ENCODE assay signal across 8 mouse cellular contexts in the genomic region with DNA sequence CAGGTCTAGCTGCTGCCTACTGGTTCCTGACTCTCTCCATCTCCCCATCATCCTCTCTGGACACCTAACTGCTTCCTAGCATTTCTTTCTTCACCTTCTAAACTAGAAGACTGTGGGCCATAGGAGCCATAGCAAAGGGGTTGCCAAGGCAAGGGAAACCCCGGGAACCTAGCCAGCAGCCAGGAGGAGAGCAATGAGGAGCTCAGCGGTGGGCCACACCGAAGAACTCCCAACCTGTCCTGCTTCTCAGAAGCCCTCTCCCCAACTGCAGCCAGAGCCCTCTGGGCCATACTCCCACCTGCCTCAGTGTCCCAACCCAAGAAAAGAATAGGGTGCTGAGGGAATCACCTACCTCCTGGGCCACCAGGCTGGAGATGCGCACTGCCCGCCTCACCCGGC. TPM values are rescaled to one million over a fixed set of nuclear protein-coding genes. Genes with fewer than 3 reads are reported as not detected.
DNase-seq lines count a peak whose midpoint lies in the region; ATAC-seq and TF ChIP-seq lines count a peak whose summit lies in the region.

No protein-coding gene starts in this region.

- ATAC-seq in kidney, embryonic 15.5 days (replicated peaks; ENCODE audit: low FRiP score): no peak
- no peak; the same call in 1 of the 2 replicates for ATAC-seq in embryonic facial prominence, embryonic 12.5 days (ENCODE audit: insufficient number of reproducible peaks, insufficient read depth, low FRiP score, low TSS enrichment)
- ATAC-seq in hindbrain, embryonic 16.5 days: peak; percentile 4; the same call in 1 of the 2 replicates

- no peak for DNase-seq in kidney, postnatal 4 days
- DNase-seq in left cerebral cortex, postnatal 25 days (ENCODE audit: low spot score in 2 of 2): no peak
- no peak for DNase-seq in spleen, postnatal 4 days (ENCODE audit: low spot score in 2 of 2)
- DNase-seq in ovary, postnatal 36 days (ENCODE audit: low spot score): no peak

- peak overlapping the region; percentile 56 for H3K9ac ChIP-seq in kidney, embryonic 15.5 days
- peak overlapping the region; percentile 63 for H3K9ac ChIP-seq in embryonic facial prominence, embryonic 12.5 days
- peak overlapping the region; percentile 60 for H3K9ac ChIP-seq in hindbrain, embryonic 16.5 days (ENCODE audit: low read depth, low read length)

- peak overlapping the region; percentile 41 for H3K4me3 ChIP-seq in kidney, embryonic 15.5 days (replicated peaks)
- H3K4me3 ChIP-seq in embryonic facial prominence, embryonic 12.5 days: peak overlapping the region; percentile 20
- peak overlapping the region; percentile 15 for H3K4me3 ChIP-seq in hindbrain, embryonic 16.5 days (ENCODE audit: low read length)
- no peak overlapping the region for H3K4me3 ChIP-seq in myocyte

- TF ChIP-seq POLR2A in myocyte (IDR thresholded peaks at IDR 0.05; ENCODE audit: insufficient read length, low read depth): no peak

- no peak overlapping the region for H3ac ChIP-seq in myocyte (ENCODE audit: control insufficient read depth, insufficient read length)

- H3K4me2 ChIP-seq in kidney, embryonic 15.5 days: peak overlapping the region; percentile 81
- peak overlapping the region; percentile 60 for H3K4me2 ChIP-seq in embryonic facial prominence, embryonic 12.5 days (replicated peaks)
- peak overlapping the region; percentile 55 for H3K4me2 ChIP-seq in hindbrain, embryonic 16.5 days (ENCODE audit: low read length)
- peak overlapping the region; percentile 62 for H3K4me2 ChIP-seq in myocyte (ENCODE audit: low read depth)

- H3K36me3 ChIP-seq in kidney, embryonic 15.5 days: peaks cover 34% of the 10 kb centered on the region
- no peaks in the 10 kb centered on the region for H3K36me3 ChIP-seq in embryonic facial prominence, embryonic 12.5 days
- peaks cover 25% of the 10 kb centered on the region for H3K36me3 ChIP-seq in hindbrain, embryonic 16.5 days (ENCODE audit: control insufficient read depth, insufficient read depth, low read length)
- no peaks in the 10 kb centered on the region for H3K36me3 ChIP-seq in myocyte (ENCODE audit: control insufficient read depth, insufficient read depth)

- H3K9me3 ChIP-seq in kidney, embryonic 15.5 days (replicated peaks): no peaks in the 10 kb centered on the region
- no peaks in the 10 kb centered on the region for H3K9me3 ChIP-seq in embryonic facial prominence, embryonic 12.5 days
- no peaks in the 10 kb centered on the region for H3K9me3 ChIP-seq in hindbrain, embryonic 16.5 days (ENCODE audit: control insufficient read depth, low read length)

- intact Hi-C loops in left cerebral cortex, postnatal 25 days (cut with DNase I): no loop called here

- H3K27ac ChIP-seq in kidney, embryonic 15.5 days: peak overlapping the region; percentile 77
- 0 out of 2 replicates have a peak overlapping the region, but pooled peaks have one; percentile 32 for H3K27ac ChIP-seq in embryonic facial prominence, embryonic 12.5 days
- peak overlapping the region; percentile 82 for H3K27ac ChIP-seq in hindbrain, embryonic 16.5 days (ENCODE audit: low read depth, low read length)

- H3K4me1 ChIP-seq in kidney, embryonic 15.5 days: peaks cover 35% of the 10 kb centered on the region
- peaks cover 15% of the 10 kb centered on the region for H3K4me1 ChIP-seq in embryonic facial prominence, embryonic 12.5 days
- H3K4me1 ChIP-seq in hindbrain, embryonic 16.5 days (ENCODE audit: control insufficient read depth, insufficient read depth, low read depth, low read length): peaks cover 26% of the 10 kb centered on the region

- H3K79me2 ChIP-seq in myocyte (ENCODE audit: control insufficient read depth, insufficient read depth): no peaks in the 10 kb centered on the region

- WGBS in kidney, embryonic 15.5 days: 64% methylated on average over 6 of the region's 6 CpGs
- 78% methylated on average over 6 of the region's 6 CpGs for whole genome bisulfite sequencing in embryonic facial prominence, embryonic 12.5 days
- WGBS in hindbrain, embryonic 16.5 days: 50% methylated on average over 6 of the region's 6 CpGs

- no peaks in the 10 kb centered on the region for H3K27me3 ChIP-seq in kidney, embryonic 15.5 days
- H3K27me3 ChIP-seq in embryonic facial prominence, embryonic 12.5 days: peaks cover 25% of the 10 kb centered on the region
- no peaks in the 10 kb centered on the region for H3K27me3 ChIP-seq in hindbrain, embryonic 16.5 days (replicated peaks; ENCODE audit: control insufficient read depth, insufficient read depth, low read length)
- H3K27me3 ChIP-seq in myocyte (ENCODE audit: control insufficient read depth, insufficient read depth, insufficient read length): no peaks in the 10 kb centered on the region

TF ChIP-seq in myocyte, 11 proteins besides CTCF, POLR2A, EP300 and RAD21:
- TF ChIP-seq POLR2AphosphoS2 (IDR thresholded peaks at IDR 0.05; ENCODE audit: insufficient read length, low read depth): no peak
- TF ChIP-seq E2F4 (IDR thresholded peaks at IDR 0.05; ENCODE audit: insufficient read depth): no peak
- no peak for TF ChIP-seq MYOD1 (IDR thresholded peaks at IDR 0.05; ENCODE audit: control insufficient read depth in 1 of 3, insufficient read length in 2 of 3, low read depth in 2 of 3)
- TF ChIP-seq CEBPB (IDR thresholded peaks at IDR 0.05; ENCODE audit: insufficient read depth, poor library complexity, severe bottlenecking): no peak
- no peak for TF ChIP-seq USF1 (IDR thresholded peaks at IDR 0.05; ENCODE audit: low read depth)
- no peak for TF ChIP-seq TCF3 (IDR thresholded peaks at IDR 0.05; ENCODE audit: insufficient read length, low read depth)
- TF ChIP-seq REST (IDR thresholded peaks at IDR 0.05; ENCODE audit: insufficient read depth, insufficient read length): no peak
- no peak for TF ChIP-seq MYOG (IDR thresholded peaks at IDR 0.05; ENCODE audit: control insufficient read depth in 1 of 3, insufficient read depth in 1 of 3, insufficient read length in 2 of 3, low read depth in 2 of 3)
- no peak for TF ChIP-seq SRF (IDR thresholded peaks at IDR 0.05; ENCODE audit: control insufficient read depth, insufficient read length, low read depth)
- no peak for TF ChIP-seq MAX (IDR thresholded peaks at IDR 0.05; ENCODE audit: low read depth)
- TF ChIP-seq TCF12 (IDR thresholded peaks at IDR 0.05; ENCODE audit: insufficient read depth, poor library complexity, severe bottlenecking): no peak

RNA-seq across cellular contexts. Expression of a gene that starts 22.6 kb away (rescaled TPM):
- polyA plus RNA-seq in kidney, embryonic 15.5 days (2015; fragmentation: Nextera tagmentation; extraction: Ambion mirVana): 7.1 and 7.2 TPM in 2 replicates
- 4.5 and 5.2 TPM in 2 replicates for polyA plus RNA-seq in embryonic facial prominence, embryonic 12.5 days (2016; fragmentation: Nextera tagmentation; extraction: Ambion mirVana)
- 13.0 and 14.0 TPM in 2 replicates for polyA plus RNA-seq in hindbrain, embryonic 16.5 days (2015; fragmentation: Nextera tagmentation; extraction: Ambion mirVana)
- polyA plus RNA-seq in myocyte (2012; fragmentation: generic; extraction: Trizol): 10.3 TPM
- 10 to 100 TPM; 22.5 to 30.1 TPM for total RNA-seq in left cerebral cortex, postnatal 25 days (2021)

RNA-seq across cellular contexts. Expression of a gene that starts 35.8 kb away (rescaled TPM):
- polyA plus RNA-seq in kidney, embryonic 15.5 days (2015; fragmentation: Nextera tagmentation; extraction: Ambion mirVana): 15.4 and 18.4 TPM in 2 replicates
- polyA plus RNA-seq in embryonic facial prominence, embryonic 12.5 days (2016; fragmentation: Nextera tagmentation; extraction: Ambion mirVana): 6.7 and 7.6 TPM in 2 replicates
- polyA plus RNA-seq in hindbrain, embryonic 16.5 days (2015; fragmentation: Nextera tagmentation; extraction: Ambion mirVana): 8.6 and 11.0 TPM in 2 replicates
- 0.92 TPM for polyA plus RNA-seq in myocyte (2012; fragmentation: generic; extraction: Trizol)
- total RNA-seq in left cerebral cortex, postnatal 25 days (2021): 1 to 10 TPM; 8.0 to 9.5 TPM

Comparison
In these comparisons a context has a peak if more than half of its experiments do, and no peak if none do; other contexts are left out.
1. H3K27ac ChIP-seq: peak in every context shown above with its lines; median percentile 82 in hindbrain, embryonic 16.5 days; 77 in kidney, embryonic 15.5 days; 32 in embryonic facial prominence, embryonic 12.5 days.